Mouse (Mus musculus): ENCODE measurements around the gene Trip12.

Trip12 gene

GRCm38 (mm10) chr1:84742156-84742555 lies 98.2 kb downstream of the Trip12 start:
- no peak for DNase-seq

DNA sequence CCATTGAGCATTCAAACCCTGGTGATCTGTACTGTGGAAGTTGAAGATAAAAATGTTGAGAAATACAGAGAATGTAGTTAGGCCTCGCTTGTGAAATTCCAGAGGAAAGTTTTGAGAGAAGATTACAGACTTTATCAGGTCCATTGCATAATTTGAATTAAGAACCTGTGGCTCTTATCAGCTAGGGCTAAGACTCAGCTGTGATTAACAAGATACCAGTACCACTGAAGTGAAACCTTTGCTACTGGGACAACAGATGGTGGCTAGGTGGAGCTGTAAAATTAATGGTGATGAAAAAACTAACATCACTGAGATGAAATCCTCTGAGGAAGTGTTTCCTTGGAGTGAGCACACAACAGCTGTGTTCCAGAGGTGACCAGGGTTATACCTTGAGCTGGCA lies 100.2 kb downstream of the Trip12 start:
- DNase-seq, result no peak

DNA sequence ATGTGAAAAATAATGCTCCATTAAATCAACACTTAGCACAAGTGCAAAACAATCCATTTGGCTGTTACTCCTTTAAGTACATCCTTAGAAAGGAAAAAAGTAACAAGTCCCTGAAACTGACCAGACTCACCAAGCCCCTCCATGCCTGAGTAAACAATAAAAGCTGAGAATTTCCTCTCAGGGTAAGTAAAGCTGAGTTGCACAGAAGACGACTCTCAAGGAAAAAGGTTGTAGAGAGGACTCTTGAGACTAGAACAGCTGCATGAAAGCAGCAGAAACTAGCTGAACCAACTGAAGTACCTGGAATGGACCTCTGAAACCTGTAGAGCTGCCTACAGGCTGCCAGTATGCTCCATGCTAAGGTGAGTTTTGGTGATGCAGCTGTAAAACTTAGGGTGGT lies 103.2 kb downstream of the Trip12 start:
- no peak for DNase-seq

DNA sequence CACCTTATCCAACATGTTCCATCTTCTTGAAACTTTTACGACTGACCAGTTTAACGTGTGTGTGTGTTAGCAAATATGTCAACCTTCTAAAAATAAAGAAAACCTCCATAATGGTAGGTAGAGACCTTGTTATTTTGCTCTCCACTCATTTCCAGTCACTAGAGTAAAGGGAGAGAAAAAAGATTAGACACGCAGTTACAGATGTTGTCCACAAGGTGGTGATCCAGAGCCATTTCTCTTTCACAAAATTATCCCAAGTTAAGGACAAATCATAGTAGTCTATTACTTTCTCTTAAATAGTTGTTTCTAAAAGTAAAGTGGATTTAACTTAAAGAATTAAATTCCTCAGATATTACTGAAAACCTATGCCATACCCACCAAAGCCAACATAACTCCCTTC lies 106.5 kb downstream of the Trip12 start:
- DNase-seq, result no peak

GRCm38 (mm10) chr1:84731763-84732162 lies 108.6 kb downstream of the Trip12 start:
- no peak for DNase-seq

- no peak for DNase-seq
Observed at GRCm38 (mm10) chr1:84722841-84723240, 117.5 kb downstream of the Trip12 start.

- DNase-seq, result no peak
Observed at GRCm38 (mm10) chr1:84722371-84722770, 117.9 kb downstream of the Trip12 start.

DNA sequence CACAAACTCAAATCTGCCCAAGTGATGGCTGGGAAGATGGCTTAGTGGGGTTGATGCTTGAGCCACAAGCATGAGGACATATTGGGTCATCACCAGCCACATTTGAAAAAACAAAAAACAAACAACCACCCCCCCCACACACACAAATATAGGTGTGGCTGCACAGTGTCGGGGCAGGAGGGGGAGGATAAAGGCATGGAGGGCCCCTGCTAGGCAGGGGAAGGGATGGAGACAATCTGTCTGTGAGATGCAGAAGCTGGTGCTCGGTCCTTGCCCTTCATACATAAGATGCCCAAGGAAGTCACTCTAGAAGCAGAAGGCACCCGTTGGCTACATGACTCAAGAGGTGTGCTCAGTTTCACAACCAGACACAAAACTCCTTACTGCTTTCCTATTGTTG lies 118.4 kb downstream of the Trip12 start:
- DNase-seq, result no peak

- peak; percentile 85 for DNase-seq
Observed at GRCm38 (mm10) chr1:84709810-84710785, 130.2 kb downstream of the Trip12 start.

DNA sequence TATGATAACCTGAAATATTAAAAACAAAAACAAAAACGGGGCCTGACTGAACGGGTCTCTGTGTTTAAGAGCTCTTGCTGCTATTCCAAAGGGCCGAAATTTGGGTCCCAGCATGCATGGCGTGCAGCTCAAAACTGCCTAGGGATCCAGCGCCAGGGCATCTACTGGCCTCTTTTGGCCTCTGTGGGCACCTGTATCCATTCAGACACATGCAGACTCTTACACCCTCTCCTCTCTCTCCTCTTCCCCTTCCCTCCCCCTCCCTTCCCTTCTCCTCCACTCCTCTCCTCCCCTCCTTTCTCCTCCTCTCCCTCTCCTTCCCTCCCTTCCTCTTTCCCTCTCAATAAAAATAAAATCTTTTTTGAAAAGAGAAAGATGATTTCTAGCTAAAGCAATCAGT lies 130.9 kb downstream of the Trip12 start:
- no peak for DNase-seq

- DNase-seq, result no peak
Observed at GRCm38 (mm10) chr1:84700254-84700653, 140.1 kb downstream of the Trip12 start.

- DNase-seq, result peak; percentile 76
Observed at GRCm38 (mm10) chr1:84697136-84697535, 143.2 kb downstream of the Trip12 start.

- peak; percentile 86 for DNase-seq
Observed at GRCm38 (mm10) chr1:84695517-84696411, 144.6 kb downstream of the Trip12 start, which contains the start of gene Dner. Dner (minus strand) TSS chr1:84696221.

GRCm38 (mm10) chr1:84694688-84695474 lies 145.4 kb downstream of the Trip12 start:
- DNase-seq, result peak; percentile 56

GRCm38 (mm10) chr1:84677910-84678309 lies 162.4 kb downstream of the Trip12 start:
- DNase-seq, result no peak

Measured in right cerebral cortex, adult 18-20 months (tissue).